In genomic region chr7:144759455-144759854, GRCm38 (mm10) we compare ENCODE assay signal across 26 mouse cellular contexts. TPM values are rescaled to one million over a fixed set of nuclear protein-coding genes. Genes with fewer than 3 reads are reported as not detected.
DNase-seq lines count a peak whose midpoint lies in the region; ATAC-seq and TF ChIP-seq lines count a peak whose summit lies in the region.
"Had no signal": no experiment of that assay in that cellular context is flagged by ENCODE, and none has a peak within 500 bp of the region (broad histone marks: within the 10 kb centered on the region; RNA-seq: fewer than 3 reads in every experiment).

No protein-coding gene starts in this region.

- H3K27ac ChIP-seq in heart, postnatal 0 days (ENCODE audit: low read depth) = no peak overlapping the region
- peak overlapping the region; percentile 46 for H3K27ac ChIP-seq in midbrain, embryonic 10.5 days (replicated peaks)
- no peak overlapping the region for H3K27ac ChIP-seq in midbrain, embryonic 11.5 days (ENCODE audit: low read depth, low read length)
- 0 out of 2 replicates have a peak overlapping the region, but pooled peaks have one; percentile 30 for H3K27ac ChIP-seq in limb, embryonic 10.5 days
- H3K27ac ChIP-seq: embryonic facial prominence, embryonic 13.5 days; heart, embryonic 13.5 days; left cerebral cortex, adult 2 months had no signal

- no peak for TF ChIP-seq CTCF in heart, postnatal 0 days (IDR thresholded peaks at IDR 0.05; ENCODE audit: low read depth)

- intact Hi-C loops in heart, postnatal 36 days (cut with DNase I) = no loop called here

- no peak overlapping the region for H3K9ac ChIP-seq in heart, postnatal 0 days (replicated peaks; ENCODE audit: low read depth, low read length)
- no peak overlapping the region for H3K9ac ChIP-seq in midbrain, embryonic 11.5 days (ENCODE audit: low read length)
- H3K9ac ChIP-seq: embryonic facial prominence, embryonic 13.5 days; liver, postnatal 0 days had no signal

- no peak overlapping the region for H3K4me2 ChIP-seq in heart, postnatal 0 days (ENCODE audit: low read depth, low read length)
- no peak overlapping the region for H3K4me2 ChIP-seq in midbrain, embryonic 11.5 days
- H3K4me2 ChIP-seq: embryonic facial prominence, embryonic 13.5 days; heart, embryonic 13.5 days had no signal

- TF ChIP-seq EP300 in heart, postnatal 0 days (IDR thresholded peaks at IDR 0.05; ENCODE audit: low read depth) = no peak

- peak; percentile 28 for ATAC-seq in heart, postnatal 0 days (ENCODE audit: insufficient read depth, low read depth)
- ATAC-seq in midbrain, embryonic 11.5 days (ENCODE audit: low FRiP score) = no peak
- ATAC-seq: forebrain, embryonic 16.5 days; intestine, postnatal 0 days; liver, postnatal 0 days had no signal

- H3K4me1 ChIP-seq in heart, postnatal 0 days (ENCODE audit: control insufficient read depth, insufficient read depth) = peaks cover 14% of the 10 kb centered on the region
- H3K4me1 ChIP-seq in midbrain, embryonic 10.5 days = peaks cover 50% of the 10 kb centered on the region
- H3K4me1 ChIP-seq in midbrain, embryonic 11.5 days (ENCODE audit: control insufficient read depth, insufficient read depth, low read length) = no peaks in the 10 kb centered on the region; the same call in 1 of the 2 replicates
- peaks cover 25% of the 10 kb centered on the region for H3K4me1 ChIP-seq in limb, embryonic 10.5 days
- H3K4me1 ChIP-seq: embryonic facial prominence, embryonic 13.5 days had no signal

- no peaks in the 10 kb centered on the region for H3K9me3 ChIP-seq in heart, postnatal 0 days (replicated peaks; ENCODE audit: control insufficient read depth, low read length)
- H3K9me3 ChIP-seq in midbrain, embryonic 10.5 days (replicated peaks) = no peaks in the 10 kb centered on the region
- H3K9me3 ChIP-seq in midbrain, embryonic 11.5 days (ENCODE audit: control insufficient read depth, low read length) = no peaks in the 10 kb centered on the region
- no peaks in the 10 kb centered on the region for H3K9me3 ChIP-seq in limb, embryonic 10.5 days (replicated peaks)
- H3K9me3 ChIP-seq: embryonic facial prominence, embryonic 13.5 days; heart, embryonic 13.5 days had no signal

- H3K27me3 ChIP-seq in heart, postnatal 0 days (ENCODE audit: control insufficient read depth, insufficient read depth, low read length) = 0 out of 2 replicates have a peak, but pooled peaks cover 4% of the 10 kb centered on the region
- peaks cover 12% of the 10 kb centered on the region for H3K27me3 ChIP-seq in midbrain, embryonic 10.5 days (ENCODE audit: low read depth, poor library complexity, severe bottlenecking)
- peaks cover 2% of the 10 kb centered on the region; the same call in 1 of the 2 replicates for H3K27me3 ChIP-seq in midbrain, embryonic 11.5 days (ENCODE audit: control insufficient read depth, insufficient read depth, low read length)
- no peaks in the 10 kb centered on the region for H3K27me3 ChIP-seq in limb, embryonic 10.5 days (ENCODE audit: low read depth, poor library complexity, severe bottlenecking)
- H3K27me3 ChIP-seq: embryonic facial prominence, embryonic 13.5 days had no signal

- H3K4me3 ChIP-seq in heart, postnatal 0 days (ENCODE audit: low read depth, low read length) = no peak overlapping the region
- no peak overlapping the region for H3K4me3 ChIP-seq in midbrain, embryonic 10.5 days
- no peak overlapping the region for H3K4me3 ChIP-seq in midbrain, embryonic 11.5 days (ENCODE audit: low read depth, low read length)
- no peak overlapping the region for H3K4me3 ChIP-seq in limb, embryonic 10.5 days
- H3K4me3 ChIP-seq: embryonic facial prominence, embryonic 13.5 days; erythroblast, embryonic 14.5 days; heart, embryonic 13.5 days; left cerebral cortex, adult 2 months had no signal

- H3K36me3 ChIP-seq in heart, postnatal 0 days (replicated peaks; ENCODE audit: control insufficient read depth, insufficient read depth, low read length) = no peaks in the 10 kb centered on the region
- no peaks in the 10 kb centered on the region for H3K36me3 ChIP-seq in midbrain, embryonic 10.5 days
- no peaks in the 10 kb centered on the region for H3K36me3 ChIP-seq in midbrain, embryonic 11.5 days (ENCODE audit: control insufficient read depth, insufficient read depth, low read length)
- no peaks in the 10 kb centered on the region for H3K36me3 ChIP-seq in limb, embryonic 10.5 days
- H3K36me3 ChIP-seq: embryonic facial prominence, embryonic 13.5 days; heart, embryonic 13.5 days had no signal

- DNase-seq in cerebellum, postnatal 10 days = peak; percentile 43 to 63
- no peak for DNase-seq in cerebellum, postnatal 4 days (ENCODE audit: low spot score in 2 of 2)
- DNase-seq in heart, postnatal 0 days (ENCODE audit: low spot score) = no peak
- DNase-seq in heart, postnatal 36 days = no peak
- no peak for DNase-seq in midbrain, embryonic 10.5 days (ENCODE audit: low spot score)
- DNase-seq in midbrain, embryonic 11.5 days (ENCODE audit: low spot score, missing footprints) = no peak
- DNase-seq in limb, embryonic 10.5 days (ENCODE audit: low spot score) = no peak
- DNase-seq: adrenal gland, postnatal 10 days; cerebellum, adult 18-20 months; cerebellum, postnatal 25 days; embryo, embryonic 11 days; gastrocnemius, postnatal 10 days; kidney, postnatal 4 days; layer of hippocampus, adult 9-11 months; liver, postnatal 0 days; lung, postnatal 14 days; thymus, adult 18-20 months; thymus, postnatal 36 days had no signal

- WGBS in heart, postnatal 0 days = 39% methylated on average over 2 of the region's 2 CpGs
- 83% methylated on average over 2 of the region's 2 CpGs for WGBS in midbrain, embryonic 10.5 days
- 69% methylated on average over 2 of the region's 2 CpGs for WGBS in midbrain, embryonic 11.5 days
- 63% methylated on average over 2 of the region's 2 CpGs for WGBS in limb, embryonic 10.5 days

RNA-seq across cellular contexts. Expression of gene Ano1, which starts 7.7 kb away (rescaled TPM):
- total RNA-seq in heart, postnatal 0 days (2014; rRNA removed; ENCODE audit: low replicate concordance) = 11.1 and 11.8 TPM in 2 replicates
- 4.4 and 4.5 TPM in 2 replicates for polyA plus RNA-seq in heart, postnatal 0 days (2015; fragmentation: Nextera tagmentation; extraction: Ambion mirVana)
- 10 to 100 TPM; 10.5 to 11.3 TPM for total RNA-seq in heart, postnatal 36 days (2021)
- polyA plus RNA-seq in midbrain, embryonic 10.5 days (2016; fragmentation: Nextera tagmentation; extraction: Ambion mirVana) = 29.4 and 41.5 TPM in 2 replicates
- 22.8 and 26.0 TPM in 2 replicates for polyA plus RNA-seq in midbrain, embryonic 11.5 days (2014; fragmentation: Nextera tagmentation; extraction: Ambion mirVana)
- polyA plus RNA-seq in limb, embryonic 10.5 days (2016; fragmentation: Nextera tagmentation; extraction: Ambion mirVana) = 3.1 and 6.0 TPM in 2 replicates
- total RNA-seq: granulocyte monocyte progenitor cell, adult 5-6 weeks; megakaryocyte, adult 5-6 weeks had no signal

Comparison
In these comparisons a context has a peak if more than half of its experiments do, and no peak if none do; other contexts are left out.
1. DNase-seq: peak in cerebellum, postnatal 10 days (2 of 2); none in cerebellum, postnatal 4 days (0 of 2), heart, postnatal 0 days (single experiment), heart, postnatal 36 days (0 of 2), midbrain, embryonic 10.5 days (single experiment), midbrain, embryonic 11.5 days (single experiment) and limb, embryonic 10.5 days (single experiment).
2. H3K27ac ChIP-seq: peak in midbrain, embryonic 10.5 days (single experiment) and limb, embryonic 10.5 days (single experiment); none in heart, postnatal 0 days (single experiment) and midbrain, embryonic 11.5 days (single experiment).